In the genomic region with DNA sequence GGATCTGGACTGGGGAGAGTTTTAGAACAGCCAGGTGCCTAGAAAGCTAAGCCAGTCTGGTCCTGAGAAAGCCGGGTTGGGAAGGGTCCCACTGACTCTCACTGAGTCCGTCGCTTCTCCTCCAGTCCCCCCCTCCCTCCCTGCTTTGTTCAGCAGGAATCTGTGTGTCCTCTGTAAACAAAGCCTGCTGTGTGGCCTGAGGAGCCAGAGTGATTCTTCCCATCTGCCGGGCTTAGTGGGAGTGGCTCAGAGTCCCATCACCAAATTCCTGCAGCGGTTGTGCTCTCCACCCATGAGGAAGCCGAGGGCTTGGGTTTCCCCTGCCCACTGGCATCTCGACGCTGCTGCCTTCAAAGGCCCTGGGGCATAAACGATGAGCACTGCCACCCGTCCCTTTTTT, we compare ENCODE assay signal across 11 mouse cellular contexts.
DNase-seq lines count a peak whose midpoint lies in the region; ATAC-seq lines count a peak whose summit lies in the region.
"Had no signal": no experiment of that assay in that cellular context is flagged by ENCODE, and none has a peak within 500 bp of the region (broad histone marks: within the 10 kb centered on the region; RNA-seq: fewer than 3 reads in every experiment).

No protein-coding gene starts in this region.

- H3K4me1 ChIP-seq in hindbrain, embryonic 12.5 days: peaks cover 26% of the 10 kb centered on the region

- ATAC-seq in hindbrain, embryonic 12.5 days (ENCODE audit: low FRiP score): peak; percentile 77
- no peak for ATAC-seq in megakaryocyte-erythroid progenitor cell, adult 5-6 weeks (replicated peaks; ENCODE audit: low FRiP score, low TSS enrichment, poor library complexity, severe bottlenecking)
- no peak for ATAC-seq in erythroid progenitor cell, adult 5-6 weeks (replicated peaks; ENCODE audit: low FRiP score, poor library complexity, severe bottlenecking)

- H3K27ac ChIP-seq in hindbrain, embryonic 12.5 days: peak overlapping the region; percentile 72

- H3K9ac ChIP-seq in hindbrain, embryonic 12.5 days: peak overlapping the region; percentile 15; the same call in 1 of the 2 replicates

- DNase-seq in testis, postnatal 14 days (ENCODE audit: low spot score): peak; percentile 28
- no peak for DNase-seq in testis, postnatal 10 days (ENCODE audit: low spot score)
- DNase-seq in lung, postnatal 36 days: peak; percentile 46
- no peak for DNase-seq in frontal cortex, postnatal 25 days (ENCODE audit: low spot score in 2 of 2)
- no peak for DNase-seq in gastrocnemius, postnatal 36 days
- DNase-seq: cerebellum, adult 2 months; thymus, postnatal 25 days had no signal

- intact Hi-C loops in gastrocnemius, postnatal 36 days (cut with DNase I): no loop called here

- H3K4me2 ChIP-seq in hindbrain, embryonic 12.5 days (replicated peaks): peak overlapping the region; percentile 5; the same call in 1 of the 2 replicates
- H3K4me2 ChIP-seq: heart, embryonic 11.5 days had no signal

- H3K36me3 ChIP-seq in hindbrain, embryonic 12.5 days: no peaks in the 10 kb centered on the region

- H3K4me3 ChIP-seq in hindbrain, embryonic 12.5 days: no peak overlapping the region

- 1% methylated on average over 10 of the region's 10 CpGs for WGBS in hindbrain, embryonic 12.5 days

- H3K9me3 ChIP-seq in hindbrain, embryonic 12.5 days (replicated peaks): no peaks in the 10 kb centered on the region

- no peaks in the 10 kb centered on the region for H3K27me3 ChIP-seq in hindbrain, embryonic 12.5 days

Comparison
In these comparisons a context has a peak if more than half of its experiments do, and no peak if none do; other contexts are left out.
1. DNase-seq: peak in testis, postnatal 14 days (single experiment) and lung, postnatal 36 days (single experiment); none in testis, postnatal 10 days (single experiment), frontal cortex, postnatal 25 days (0 of 2) and gastrocnemius, postnatal 36 days (0 of 2).